Mouse (Mus musculus) embryonic facial prominence, embryonic 13.5 days (tissue): ENCODE measurements at regions not wholly inside any gene's neighbourhood (a gene's known extent, or its start where the extent isn't known, plus 50 kb on each side); places are given as distances from the start of the nearest gene placed in this dataset.

Experiments used
- ATAC-seq: fragments of 200-750 bp; cut with Nextera tagmentation; 2 replicates; pipeline ENCODE4 v1.8.0; 2017; ENCODE audit warnings: low read depth; ENCODE audit not compliant: insufficient number of reproducible peaks, insufficient read depth, low FRiP score, low TSS enrichment
- H3K27ac ChIP-seq: fragments of 300-500 bp; sonication (generic); 2 replicates; pipeline ENCODE4 v1.5.1; 2015; ENCODE audit warnings: moderate library complexity, mild to moderate bottlenecking, inconsistent platforms
- H3K27me3 ChIP-seq: fragments of 300-500 bp; sonication (generic); 2 replicates; pipeline ENCODE4 v1.6.1; 2015; ENCODE audit warnings: mild to moderate bottlenecking, inconsistent platforms
- H3K36me3 ChIP-seq: fragments of 300-500 bp; sonication (generic); 2 replicates; pipeline ENCODE4 v1.6.1; 2015; ENCODE audit warnings: mild to moderate bottlenecking, inconsistent platforms
- H3K4me1 ChIP-seq: fragments of 300-500 bp; sonication (generic); 2 replicates; pipeline ENCODE4 v1.6.1; 2015; ENCODE audit warnings: inconsistent platforms
- H3K4me2 ChIP-seq: fragments of 300-500 bp; sonication (generic); 2 replicates; pipeline ENCODE4 v1.6.1; 2015; ENCODE audit warnings: moderate library complexity, mild to moderate bottlenecking, inconsistent platforms
- H3K4me3 ChIP-seq: fragments of 300-500 bp; sonication (generic); 2 replicates; pipeline ENCODE4 v1.5.1; 2015; ENCODE audit warnings: mild to moderate bottlenecking, inconsistent platforms
- H3K9ac ChIP-seq: fragments of 300-500 bp; sonication (generic); 2 replicates; pipeline ENCODE4 v1.6.1; 2015; ENCODE audit warnings: mild to moderate bottlenecking, inconsistent platforms
- H3K9me3 ChIP-seq: fragments of 300-500 bp; sonication (generic); 2 replicates; pipeline ENCODE4 v1.6.1; 2016; ENCODE audit warnings: inconsistent platforms
- WGBS: fragments of 180-500 bp; shearing (Covaris S2); methylation state at CpG from one replicate; pipeline ENCODE4 v1.1.7; 2015; ENCODE audit warnings: mixed read lengths; 5-methylcytosine and 5-hydroxymethylcytosine counted together

- Histone ChIP-seq H3K27ac (no peak overlapping the region), H3K4me3 (no peak overlapping the region), H3K9me3 (no peaks in the 10 kb centered on the region), H3K36me3 (no peaks in the 10 kb centered on the region), H3K27me3 (no peaks in the 10 kb centered on the region), H3K4me2 (no peak overlapping the region), H3K4me1 (no peaks in the 10 kb centered on the region), H3K9ac (no peak overlapping the region)
- 61% methylated on average over 2 of the region's 2 CpGs for WGBS
- ATAC-seq = no peak
Observed at GRCm38 (mm10) chr3:150493433-150494045, 944.1 kb upstream of the Adgrl4 start.

DNA sequence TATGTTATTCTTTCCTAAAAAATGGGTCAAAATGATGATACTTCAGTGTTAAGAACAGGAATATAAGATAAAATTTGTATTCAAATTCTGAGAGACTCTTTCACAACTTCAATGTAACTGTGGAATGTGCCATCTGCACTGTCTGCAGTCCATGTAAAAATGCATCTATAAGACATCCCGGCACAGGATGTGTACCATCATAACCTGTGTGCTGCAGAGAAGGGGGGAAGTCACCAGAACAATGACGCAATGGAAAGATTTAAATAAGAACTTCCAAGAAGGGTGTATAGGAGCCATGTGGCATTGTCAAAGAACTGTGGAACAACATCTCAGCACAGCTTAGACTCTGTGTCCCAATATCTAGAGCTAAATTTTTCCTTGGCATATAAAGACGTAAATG is 906.7 kb upstream of the Adgrl4 start:
- WGBS = 87% methylated on average over 3 of the region's 3 CpGs
- no peaks in the 10 kb centered on the region for H3K36me3 ChIP-seq
- ATAC-seq = no peak
- no peak overlapping the region for H3K9ac ChIP-seq
- H3K27me3 ChIP-seq = no peaks in the 10 kb centered on the region
- H3K4me1 ChIP-seq = no peaks in the 10 kb centered on the region
- no peak overlapping the region for H3K27ac ChIP-seq
- H3K4me2 ChIP-seq = no peak overlapping the region
- no peaks in the 10 kb centered on the region for H3K9me3 ChIP-seq
- no peak overlapping the region for H3K4me3 ChIP-seq

DNA sequence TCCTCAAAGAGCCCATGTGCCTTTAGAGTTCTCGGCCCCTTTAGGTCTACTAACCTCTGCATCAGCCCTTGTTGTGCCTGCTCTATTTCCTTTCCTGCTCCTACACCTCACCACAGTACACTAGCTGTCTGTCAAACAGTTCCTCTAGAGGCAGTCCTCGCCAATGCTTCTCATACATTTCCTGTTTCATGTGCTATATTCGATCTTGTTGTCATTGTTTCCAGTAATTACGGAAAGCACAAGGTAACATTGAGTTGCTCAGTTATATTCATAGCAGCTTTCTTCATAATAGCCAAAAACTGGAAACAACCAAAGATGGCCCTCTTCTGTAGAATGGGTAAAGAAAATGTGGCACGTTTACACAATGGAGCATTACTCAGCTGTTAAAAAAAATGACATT is 894.6 kb upstream of the Adgrl4 start:
- Histone ChIP-seq H3K36me3 (no peaks in the 10 kb centered on the region), H3K4me2 (no peak overlapping the region), H3K27ac (no peak overlapping the region), H3K9ac (no peak overlapping the region), H3K4me1 (no peaks in the 10 kb centered on the region), H3K9me3 (no peaks in the 10 kb centered on the region), H3K4me3 (no peak overlapping the region), H3K27me3 (no peaks in the 10 kb centered on the region)
- WGBS = 83% methylated on average over 5 of the region's 5 CpGs
- no peak for ATAC-seq

DNA sequence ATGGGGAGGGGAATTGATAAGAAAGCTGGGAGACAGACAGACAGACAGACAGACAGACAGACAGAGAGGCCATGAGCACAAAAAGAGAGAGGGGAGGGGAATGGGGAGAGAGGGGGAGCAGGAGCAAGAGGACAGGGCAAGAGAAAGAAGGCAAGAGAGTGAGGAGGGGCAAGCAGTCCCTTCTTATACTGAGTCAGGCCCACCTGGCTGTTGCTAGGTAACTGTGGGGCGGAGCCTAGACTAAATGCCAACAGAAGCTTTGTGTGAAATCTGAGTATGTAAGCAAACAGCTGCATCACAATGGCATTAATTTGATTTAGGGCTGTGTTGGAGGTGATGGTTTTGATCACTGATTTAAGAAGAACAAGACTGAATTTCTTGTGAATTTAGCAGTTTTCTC is 849.2 kb upstream of the Adgrl4 start:
- H3K4me2 ChIP-seq = no peak overlapping the region
- no peaks in the 10 kb centered on the region for H3K36me3 ChIP-seq
- no peaks in the 10 kb centered on the region for H3K27me3 ChIP-seq
- H3K9me3 ChIP-seq = no peaks in the 10 kb centered on the region
- WGBS = 42% methylated on average over 1 of the region's 1 CpGs
- no peaks in the 10 kb centered on the region for H3K4me1 ChIP-seq
- no peak for ATAC-seq
- no peak overlapping the region for H3K9ac ChIP-seq
- H3K4me3 ChIP-seq = no peak overlapping the region
- H3K27ac ChIP-seq = no peak overlapping the region

DNA sequence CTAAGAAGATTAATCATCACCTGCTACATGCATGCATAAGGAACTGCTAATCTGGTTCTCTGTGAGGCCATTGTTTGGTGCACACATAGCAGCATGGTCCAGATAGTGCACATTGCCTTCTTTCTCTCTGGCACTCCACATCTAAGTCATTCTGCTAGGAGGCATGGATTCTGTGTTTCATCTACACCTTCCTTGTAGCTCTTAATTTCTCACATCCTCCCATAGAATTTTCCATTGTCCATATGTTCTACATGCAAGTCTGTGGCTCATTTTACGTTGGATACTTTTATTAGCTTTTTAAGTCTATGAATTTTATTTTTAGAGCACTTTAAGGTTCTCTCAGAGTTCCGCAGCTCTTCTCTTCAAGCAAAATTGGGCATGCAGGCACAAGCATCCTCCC is 846.7 kb upstream of the Adgrl4 start:
- no peaks in the 10 kb centered on the region for H3K27me3 ChIP-seq
- H3K9ac ChIP-seq = no peak overlapping the region
- H3K4me1 ChIP-seq = no peaks in the 10 kb centered on the region
- no peak overlapping the region for H3K27ac ChIP-seq
- no peak for ATAC-seq
- H3K4me2 ChIP-seq = no peak overlapping the region
- no peaks in the 10 kb centered on the region for H3K9me3 ChIP-seq
- 84% methylated on average over 2 of the region's 2 CpGs for WGBS
- H3K4me3 ChIP-seq = no peak overlapping the region
- no peaks in the 10 kb centered on the region for H3K36me3 ChIP-seq

DNA sequence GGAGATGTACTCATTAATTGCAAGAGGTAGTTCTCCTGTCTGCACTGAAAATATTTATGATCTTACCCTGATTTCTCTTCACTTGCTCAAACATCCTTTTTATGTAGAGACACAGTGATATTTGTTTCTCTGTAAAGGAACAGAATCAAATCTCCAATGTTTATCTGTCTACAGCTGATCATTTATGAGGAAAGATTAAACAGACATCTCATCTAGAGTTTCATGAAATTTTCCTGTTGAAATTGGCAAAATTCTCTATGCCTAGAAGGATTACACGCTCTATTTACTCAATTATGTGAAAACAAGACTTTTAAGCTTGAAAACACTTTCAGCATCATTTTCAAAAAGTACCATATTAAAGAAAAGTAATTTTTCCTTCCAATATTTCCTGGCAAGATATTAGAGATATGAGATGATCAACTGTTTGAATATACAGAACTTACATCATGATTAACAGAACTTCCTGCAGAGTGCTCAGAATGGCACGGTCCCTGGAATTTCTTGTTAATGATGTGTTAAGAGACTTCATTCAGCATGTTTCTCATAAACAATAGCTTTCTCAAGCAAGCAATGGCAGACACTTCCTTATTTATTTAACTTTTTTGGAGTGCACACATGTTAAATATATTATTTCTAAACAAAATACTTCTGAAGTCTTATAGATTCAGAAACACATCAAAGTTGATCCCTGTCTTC is 834.1 kb upstream of the Adgrl4 start:
- Histone ChIP-seq H3K27ac (no peak overlapping the region), H3K4me2 (no peak overlapping the region), H3K9ac (no peak overlapping the region), H3K9me3 (no peaks in the 10 kb centered on the region), H3K4me3 (no peak overlapping the region), H3K4me1 (no peaks in the 10 kb centered on the region), H3K27me3 (no peaks in the 10 kb centered on the region), H3K36me3 (no peaks in the 10 kb centered on the region)
- 77% methylated on average over 2 of the region's 2 CpGs for WGBS
- ATAC-seq = no peak

GRCm38 (mm10) chr3:150610681-150611101 is 827.0 kb upstream of the Adgrl4 start:
- Histone ChIP-seq H3K4me3 (peak overlapping the region; percentile 35), H3K4me2 (peak overlapping the region; percentile 54), H3K9ac (peak overlapping the region; percentile 54), H3K4me1 (no peaks in the 10 kb centered on the region), H3K27me3 (no peaks in the 10 kb centered on the region), H3K36me3 (no peaks in the 10 kb centered on the region), H3K9me3 (no peaks in the 10 kb centered on the region), H3K27ac (peak overlapping the region; percentile 78)
- no peak for ATAC-seq
- WGBS = 33% methylated on average over 15 of the region's 15 CpGs

DNA sequence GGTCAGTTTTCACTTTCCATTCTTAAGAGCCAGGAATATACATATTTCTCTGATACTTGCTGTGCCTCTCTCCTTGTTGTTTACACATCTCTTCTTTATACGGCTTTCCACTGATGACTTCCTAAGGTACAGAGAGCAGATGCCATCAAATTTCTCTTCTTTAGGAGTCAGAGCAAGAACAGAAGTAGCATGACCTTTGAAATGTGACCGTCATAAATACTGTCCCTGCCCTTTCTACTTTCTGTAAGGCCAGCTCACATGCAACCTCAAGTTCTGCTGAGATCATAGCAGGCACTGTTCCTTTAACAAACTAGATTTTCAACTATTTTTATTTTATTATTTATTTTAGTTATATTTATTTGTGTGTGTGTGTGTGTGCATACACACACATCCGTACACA is 800.1 kb upstream of the Adgrl4 start:
- no peaks in the 10 kb centered on the region for H3K36me3 ChIP-seq
- no peak overlapping the region for H3K4me3 ChIP-seq
- H3K9ac ChIP-seq = no peak overlapping the region
- no peaks in the 10 kb centered on the region for H3K27me3 ChIP-seq
- H3K4me2 ChIP-seq = no peak overlapping the region
- no peaks in the 10 kb centered on the region for H3K4me1 ChIP-seq
- H3K9me3 ChIP-seq = no peaks in the 10 kb centered on the region
- ATAC-seq = no peak
- no peak overlapping the region for H3K27ac ChIP-seq
- WGBS = 94% methylated on average over 3 of the region's 3 CpGs

- WGBS = 95% methylated on average over 8 of the region's 8 CpGs
- no peak overlapping the region for H3K4me3 ChIP-seq
- no peak overlapping the region for H3K9ac ChIP-seq
- H3K4me2 ChIP-seq = no peak overlapping the region
- no peaks in the 10 kb centered on the region for H3K36me3 ChIP-seq
- H3K27me3 ChIP-seq = no peaks in the 10 kb centered on the region
- no peaks in the 10 kb centered on the region for H3K9me3 ChIP-seq
- no peaks in the 10 kb centered on the region for H3K4me1 ChIP-seq
- no peak overlapping the region for H3K27ac ChIP-seq
- no peak for ATAC-seq
Observed at GRCm38 (mm10) chr3:150640004-150640676, 797.5 kb upstream of the Adgrl4 start.

- Histone ChIP-seq H3K27me3 (no peaks in the 10 kb centered on the region), H3K9ac (no peak overlapping the region), H3K27ac (no peak overlapping the region), H3K4me1 (no peaks in the 10 kb centered on the region), H3K36me3 (no peaks in the 10 kb centered on the region), H3K9me3 (no peaks in the 10 kb centered on the region), H3K4me3 (no peak overlapping the region), H3K4me2 (no peak overlapping the region)
- 84% methylated on average over 3 of the region's 3 CpGs for WGBS
- ATAC-seq = no peak
Observed at GRCm38 (mm10) chr3:150648040-150648439, 789.6 kb upstream of the Adgrl4 start.

DNA sequence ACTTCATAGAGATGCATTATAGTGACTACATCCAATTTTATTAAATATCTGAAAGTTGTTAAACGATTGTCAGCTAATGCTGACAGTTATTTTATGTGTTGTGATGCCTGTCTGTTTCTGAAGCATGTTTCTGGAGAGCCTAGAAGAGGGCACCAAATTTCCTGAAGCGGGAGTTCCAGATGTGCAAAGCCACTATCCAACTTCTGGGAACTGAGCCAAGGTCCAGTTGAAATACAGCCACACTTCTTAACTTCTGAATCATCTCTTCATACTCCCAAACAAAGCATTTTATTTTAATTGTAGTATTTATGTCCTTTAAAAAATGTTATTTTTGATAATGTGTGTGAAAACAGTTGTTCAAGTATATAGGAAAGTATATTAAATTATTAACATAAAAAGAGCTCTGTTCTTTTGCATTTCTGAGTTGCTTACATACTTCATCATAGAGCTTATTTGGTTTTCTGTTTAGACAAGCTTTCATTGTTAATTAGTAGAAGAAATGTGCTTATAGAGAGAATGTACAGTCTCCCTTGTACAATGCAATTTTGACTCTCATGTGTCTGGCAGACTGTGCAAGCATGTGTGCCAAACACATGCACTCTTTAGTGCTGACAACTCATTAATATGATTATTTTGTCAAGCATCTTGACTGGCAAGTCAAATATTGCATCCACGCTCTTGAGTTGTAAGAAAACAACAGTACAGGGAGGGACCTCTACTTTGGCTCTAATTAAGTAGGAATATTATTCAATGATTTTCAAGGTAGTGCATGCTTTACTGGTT is 787.7 kb upstream of the Adgrl4 start:
- H3K9me3 ChIP-seq = no peaks in the 10 kb centered on the region
- H3K9ac ChIP-seq = no peak overlapping the region
- H3K4me3 ChIP-seq = no peak overlapping the region
- H3K4me2 ChIP-seq = no peak overlapping the region
- no peak overlapping the region for H3K27ac ChIP-seq
- H3K27me3 ChIP-seq = no peaks in the 10 kb centered on the region
- no peak for ATAC-seq
- H3K36me3 ChIP-seq = no peaks in the 10 kb centered on the region
- H3K4me1 ChIP-seq = no peaks in the 10 kb centered on the region
- WGBS = 72% methylated on average over 3 of the region's 3 CpGs
